Mouse (Mus musculus) inflammation-experienced regulatory T-cells, adult 6 months (primary cell): ENCODE results near the gene Gda. TPM values are rescaled to one million over a fixed set of nuclear protein-coding genes. Genes with fewer than 3 reads are reported as not detected.

Experiments used
- ATAC-seq: one replicate; pipeline ENCODE4 v1.8.0; 2017
- polyA plus RNA-seq, 3 experiments: library from polyadenylated mRNA; unstranded; fragments of 100-300 nt; shearing (Covaris generic); gene quantifications; one replicate each; pipeline ENCODE4 v1.2.1; 2017

Gda gene
- polyA plus RNA-seq, 3 experiments from 2014 or later: 0.13 to 0.41 (median 0.24) TPM

DNA sequence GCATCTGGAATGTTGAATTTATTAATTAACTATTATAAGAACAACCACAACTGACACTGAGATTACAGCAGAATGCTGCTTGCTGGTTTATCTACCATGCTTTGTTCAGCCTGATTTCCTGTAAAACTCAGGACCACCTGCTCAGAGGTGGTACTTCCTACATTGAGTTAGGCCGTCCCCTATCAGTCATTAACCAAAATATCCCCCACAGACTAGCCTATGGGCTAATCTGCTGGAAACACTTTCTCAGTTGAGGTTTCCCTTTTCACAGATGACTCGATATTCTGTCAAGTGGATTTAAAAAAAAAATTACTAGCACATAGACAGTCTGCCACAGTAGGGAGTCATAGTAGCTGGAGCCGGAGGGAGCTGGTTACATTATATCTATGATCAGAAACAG, 31.5 kb downstream of the Gda start:
- no peak for ATAC-seq

DNA sequence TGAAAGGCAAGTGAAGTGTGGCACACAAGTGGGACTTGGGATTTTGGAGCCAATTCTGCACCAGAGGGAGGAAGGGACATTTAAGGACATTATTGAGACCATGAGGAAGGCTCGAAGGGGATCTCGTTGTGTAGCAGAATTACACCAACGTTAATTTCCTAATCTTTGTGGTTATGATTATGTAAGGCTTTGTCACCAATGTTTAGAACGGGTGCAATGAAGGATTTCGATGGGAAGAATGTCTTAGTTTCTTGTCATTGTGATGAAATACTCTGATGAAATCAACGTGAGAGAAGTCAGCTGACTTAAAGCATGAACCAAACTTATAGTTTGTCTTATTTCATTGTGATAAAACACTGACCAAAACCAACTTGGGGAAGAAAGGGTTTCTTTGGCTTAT, 32.4 kb downstream of the Gda start:
- ATAC-seq: no peak

GRCm38 (mm10) chr19:21439141-21439737, 34.0 kb downstream of the Gda start:
- no peak for ATAC-seq

GRCm38 (mm10) chr19:21436566-21436965, 36.7 kb downstream of the Gda start:
- no peak for ATAC-seq

DNA sequence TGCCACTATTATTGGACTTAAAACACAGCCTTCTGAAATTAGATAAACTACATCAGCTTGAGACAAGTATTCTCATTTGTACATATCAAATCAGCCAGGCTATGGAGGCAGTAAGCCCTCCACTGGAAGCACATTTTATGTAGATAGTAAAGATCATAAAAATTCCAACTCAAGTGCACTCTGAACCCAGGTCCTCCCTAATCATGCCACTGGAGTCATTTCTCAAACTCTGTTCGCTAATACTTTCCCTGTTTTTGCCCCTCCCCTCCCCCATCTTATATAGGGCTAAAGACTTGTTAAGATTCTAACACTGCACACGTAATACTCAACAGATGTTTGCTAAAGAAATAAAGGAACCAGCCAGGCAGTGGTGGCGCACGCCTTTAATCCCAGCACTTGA, 39.9 kb downstream of the Gda start:
- ATAC-seq: no peak

DNA sequence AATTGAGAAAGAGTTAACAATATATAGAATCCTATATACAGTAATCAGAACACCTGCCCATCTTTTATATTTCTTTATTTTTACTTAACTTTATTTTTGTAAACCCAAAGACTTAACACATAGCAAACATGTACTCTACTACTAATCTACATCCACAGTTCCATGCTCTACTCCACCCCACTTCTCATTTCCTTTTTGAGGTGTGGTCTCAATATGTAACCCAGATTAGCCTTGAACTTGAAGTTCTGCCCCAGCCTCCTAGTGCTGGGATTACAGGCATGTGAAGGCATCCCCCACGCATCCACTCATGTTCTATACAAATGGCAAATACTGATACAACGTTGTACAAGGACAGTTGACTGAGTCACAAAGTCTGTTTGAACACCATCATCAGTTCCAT, 40.4 kb downstream of the Gda start:
- ATAC-seq: no peak

DNA sequence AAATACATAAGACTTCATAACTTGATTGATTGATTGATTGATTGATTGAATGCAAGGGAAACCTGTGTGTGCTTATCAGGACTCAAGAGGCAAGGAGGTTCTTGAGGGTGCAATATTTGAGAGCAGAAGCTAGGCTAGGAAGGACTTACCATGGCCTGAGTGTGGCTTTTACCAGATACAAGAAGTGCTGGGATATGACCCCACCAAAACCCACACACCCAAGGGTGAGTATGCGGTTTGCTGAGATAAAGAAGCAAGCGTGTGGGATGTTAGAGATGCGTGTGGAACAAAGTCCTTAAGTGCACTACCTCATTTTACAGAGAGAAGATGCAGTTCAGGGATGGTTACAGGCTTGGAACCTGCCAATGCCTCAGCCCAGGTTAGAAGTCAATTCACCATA, 41.0 kb downstream of the Gda start:
- no peak for ATAC-seq

GRCm38 (mm10) chr19:21425391-21425790, 47.9 kb downstream of the Gda start:
- ATAC-seq: no peak

- ATAC-seq: no peak
Observed at GRCm38 (mm10) chr19:21423731-21424130, 49.5 kb downstream of the Gda start.

DNA sequence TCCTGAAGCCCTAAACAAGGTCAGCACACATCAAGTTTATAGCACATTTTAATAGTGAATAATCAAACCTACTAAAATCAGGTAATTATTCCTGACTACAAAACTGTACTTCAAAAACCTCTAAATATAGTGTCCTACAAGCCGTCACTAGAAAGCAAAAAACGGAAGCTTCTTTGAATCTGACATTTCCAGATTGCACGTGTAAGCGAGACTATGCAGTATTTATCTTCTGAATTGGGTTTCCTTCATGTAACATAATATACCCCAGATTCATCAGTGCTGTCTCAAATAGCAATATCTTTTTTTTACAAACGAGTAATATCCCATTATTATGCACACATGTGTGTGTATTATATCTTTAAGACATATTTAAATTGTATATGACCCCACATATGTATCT, 54.8 kb downstream of the Gda start:
- no peak for ATAC-seq

GRCm38 (mm10) chr19:21415377-21415776, 57.9 kb downstream of the Gda start:
- ATAC-seq: no peak

DNA sequence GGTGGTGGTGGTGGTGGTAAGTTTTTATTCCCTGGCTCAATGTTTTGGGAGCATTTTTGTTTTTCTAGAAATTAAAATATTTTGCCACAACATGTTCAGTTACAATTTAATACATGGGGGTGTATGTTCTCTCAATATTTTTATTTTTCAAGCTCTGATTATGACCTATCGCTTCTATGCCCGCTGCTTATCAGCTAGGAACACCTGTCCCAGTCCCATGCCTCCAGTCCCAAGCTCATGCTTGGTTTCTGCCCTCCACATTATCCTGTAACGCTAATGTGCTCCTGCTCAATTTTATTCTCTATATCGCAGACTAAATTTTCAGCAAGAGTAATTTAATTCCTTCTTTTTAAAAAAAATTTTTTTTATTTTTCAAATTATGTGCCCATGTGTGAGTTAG, 64.1 kb downstream of the Gda start:
- no peak for ATAC-seq

DNA sequence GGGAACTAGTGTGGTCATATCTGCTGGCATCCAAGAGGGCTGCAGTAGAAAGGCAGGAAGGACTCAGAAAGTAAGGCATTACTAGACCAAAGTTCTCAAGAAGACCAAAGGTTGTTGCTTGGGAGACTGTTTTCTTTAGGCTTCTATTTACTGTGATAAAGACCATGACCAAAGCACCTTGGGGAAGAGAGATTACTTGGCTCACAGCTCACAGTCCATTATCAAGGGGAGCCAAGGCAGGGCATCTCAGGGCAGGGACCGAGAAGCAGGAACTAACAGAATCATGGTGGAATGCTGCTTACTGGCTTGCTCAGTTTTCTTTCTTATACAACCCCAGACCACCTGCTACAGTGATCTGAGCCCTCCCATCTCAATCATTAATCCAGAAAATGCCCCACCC, 65.9 kb downstream of the Gda start:
- ATAC-seq: no peak

DNA sequence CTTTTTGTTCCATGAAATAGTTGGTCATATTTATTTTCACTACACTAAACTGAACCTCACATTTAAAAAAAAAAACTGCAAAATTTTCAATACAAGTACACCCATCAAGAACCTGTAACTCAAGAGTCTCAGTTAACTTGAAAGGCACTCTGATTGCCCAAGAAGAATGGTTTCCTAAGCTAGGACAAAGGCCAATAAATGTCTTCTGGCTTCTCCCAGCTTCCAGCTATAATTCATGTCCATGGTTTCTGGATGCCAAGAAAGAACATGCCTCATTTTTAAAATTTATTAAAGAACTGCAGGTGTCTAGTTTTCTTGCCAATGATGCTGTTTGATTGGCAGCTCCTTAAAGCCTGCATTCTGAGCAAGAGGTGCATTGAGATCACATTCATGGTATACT, 75.3 kb downstream of the Gda start:
- ATAC-seq: no peak

DNA sequence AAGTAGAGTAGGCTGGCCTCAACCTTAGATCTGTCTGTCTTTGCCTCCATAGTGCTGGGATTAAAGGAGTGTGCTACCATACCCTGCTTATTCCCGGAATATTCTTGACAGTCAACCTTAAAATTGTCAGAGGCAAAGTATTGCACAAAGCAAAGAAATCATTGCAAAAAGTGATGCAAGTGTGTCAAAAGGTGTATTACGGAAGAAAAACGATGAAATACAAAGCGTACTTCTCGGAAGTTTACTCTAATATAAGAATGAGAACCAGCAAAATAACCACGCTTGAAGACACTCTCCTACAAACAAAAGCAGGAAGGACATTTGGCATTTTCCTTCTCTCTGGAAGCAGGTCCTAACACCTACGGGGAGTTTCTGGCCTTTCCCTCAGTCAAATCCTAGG, 76.9 kb downstream of the Gda start:
- ATAC-seq: no peak

DNA sequence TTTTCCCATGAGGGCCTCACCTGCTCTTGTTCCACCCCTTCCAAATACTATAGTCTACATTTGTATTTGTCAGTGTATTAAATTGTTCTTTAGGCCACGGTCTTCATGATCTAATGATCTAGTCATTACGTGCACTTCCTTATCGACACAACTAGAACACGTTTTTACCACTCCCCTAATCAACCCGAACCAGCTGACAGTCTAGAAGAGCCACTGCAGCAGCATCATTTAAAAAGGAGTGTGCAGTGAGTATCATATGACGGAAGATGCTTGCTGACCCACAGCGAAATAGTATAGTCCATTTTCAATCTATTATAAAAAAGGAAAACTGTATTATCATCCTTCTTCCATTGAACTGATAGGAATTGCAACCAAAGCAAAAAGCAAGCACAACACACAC, 82.3 kb downstream of the Gda start:
- no peak for ATAC-seq

DNA sequence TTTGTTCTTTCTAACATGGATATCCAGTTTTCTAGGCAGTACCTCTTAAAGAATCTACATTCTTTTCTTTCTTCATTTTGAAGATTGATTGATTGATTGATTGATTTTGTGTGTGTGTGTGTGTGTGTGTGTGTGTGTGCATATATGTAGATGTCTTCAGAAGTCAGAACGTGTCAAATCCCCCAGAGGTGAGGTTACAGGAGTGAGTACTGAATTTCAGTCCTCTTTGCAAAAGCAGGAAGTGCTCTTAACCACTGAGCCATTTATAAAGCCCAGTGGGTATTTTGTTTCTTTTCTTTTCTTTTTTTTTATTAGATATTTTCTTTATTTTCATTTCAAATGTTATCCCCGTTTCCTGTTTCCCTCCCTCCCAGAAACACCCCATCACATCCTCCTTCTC, 86.4 kb downstream of the Gda start:
- no peak for ATAC-seq

GRCm38 (mm10) chr19:21384231-21384630, 89.0 kb downstream of the Gda start:
- ATAC-seq: no peak

DNA sequence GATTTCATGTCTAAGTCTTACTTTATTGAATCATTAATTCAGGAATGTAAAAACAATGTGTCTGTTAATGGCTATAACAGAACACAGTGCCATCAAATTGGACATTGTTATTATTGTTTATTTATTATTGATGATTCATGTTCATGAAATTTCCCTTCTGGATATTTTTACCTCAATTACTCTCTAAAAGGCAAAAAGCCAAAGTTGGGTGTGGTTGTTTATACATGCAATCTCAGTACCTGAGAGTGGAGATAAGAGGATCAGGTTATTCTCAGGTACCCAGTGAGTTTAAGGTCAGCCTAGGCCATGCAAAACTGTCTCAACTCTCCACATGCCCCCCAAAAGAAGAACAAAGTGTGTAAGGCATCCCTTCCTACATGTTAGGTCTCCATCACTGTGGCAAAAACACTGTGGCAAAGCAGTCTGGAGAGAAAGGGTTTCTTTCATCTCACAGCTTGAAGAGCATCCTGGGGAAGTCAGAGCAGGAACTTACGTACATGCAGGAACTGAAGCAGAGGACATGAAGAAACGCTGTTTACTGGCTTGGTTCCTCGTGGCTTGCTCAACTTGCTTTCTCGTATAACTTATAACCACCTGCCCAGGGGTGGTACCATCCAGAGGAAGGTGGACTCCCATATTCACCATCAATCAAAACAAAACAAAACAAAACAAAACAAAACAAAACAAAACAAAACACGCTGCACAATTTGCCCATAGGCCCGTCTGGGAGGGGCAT, 89.6 kb downstream of the Gda start:
- no peak for ATAC-seq

DNA sequence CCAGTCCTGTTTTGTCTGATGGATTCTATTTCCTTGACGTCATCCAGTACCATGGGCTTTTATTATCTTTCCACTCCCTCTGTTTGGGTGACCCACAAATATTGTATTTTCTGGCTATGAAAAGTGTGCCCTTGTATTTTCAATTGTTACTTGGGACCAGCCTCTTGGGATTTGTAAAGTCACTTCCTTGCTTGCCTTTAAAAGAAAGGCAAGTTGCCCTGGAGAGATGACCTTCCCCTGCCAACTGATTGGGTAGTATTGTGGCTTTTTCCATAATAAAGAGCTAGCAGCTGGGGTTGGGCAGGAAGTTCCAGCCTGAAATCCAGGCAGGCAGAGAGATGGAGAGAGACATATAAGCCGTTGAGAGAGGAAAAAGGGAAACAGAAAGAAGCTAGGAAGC, 91.5 kb downstream of the Gda start:
- ATAC-seq: no peak

GRCm38 (mm10) chr19:21379195-21379594, 94.0 kb downstream of the Gda start:
- no peak for ATAC-seq

- ATAC-seq: no peak
Observed at GRCm38 (mm10) chr19:21376445-21377218, 96.6 kb downstream of the Gda start.

- ATAC-seq: peak; percentile 75
Observed at GRCm38 (mm10) chr19:21373073-21373755, 100.0 kb downstream of the Gda start.
